Mouse (Mus musculus): ENCODE measurements around the gene Rab44. TPM values are rescaled to one million over a fixed set of nuclear protein-coding genes. Genes with fewer than 3 reads are reported as not detected.

Rab44 gene
- polyA plus RNA-seq, 1 experiment from 2014 or later, result 6.3 TPM

GRCm38 (mm10) chr17:29165452-29165851 lies 51.5 kb downstream of the Rab44 start:
- Histone ChIP-seq H3K4me2 (ENCODE audit: low read depth, low read length) (no peak overlapping the region), H3K4me3 (ENCODE audit: low read depth, low read length) (no peak overlapping the region), H3K9ac (replicated peaks) (no peak overlapping the region), H3K27ac (ENCODE audit: low read depth) (peak overlapping the region; percentile 48; the same call in 1 of the 2 replicates), H3K9me3 (ENCODE audit: low read length) (0 out of 2 replicates have a peak, but pooled peaks cover 3% of the 10 kb centered on the region), H3K36me3 (replicated peaks; ENCODE audit: insufficient read depth, low read length) (no peaks in the 10 kb centered on the region), H3K27me3 (ENCODE audit: insufficient read depth, low read length) (no peaks in the 10 kb centered on the region), H3K4me1 (ENCODE audit: insufficient read depth) (peaks cover 28% of the 10 kb centered on the region)
- TF ChIP-seq EP300 (IDR thresholded peaks at IDR 0.05; ENCODE audit: low read depth), result no peak
- TF ChIP-seq CTCF (IDR thresholded peaks at IDR 0.05; ENCODE audit: low read depth), result no peak
- no peak for DNase-seq
- WGBS (ENCODE audit: insufficient replicate concordance), result 36% methylated on average over 6 of the region's 6 CpGs
- ATAC-seq, result peak; percentile 23; the same call in 1 of the 2 replicates

GRCm38 (mm10) chr17:29165967-29166578 lies 52.1 kb downstream of the Rab44 start:
- Histone ChIP-seq H3K27me3 (ENCODE audit: insufficient read depth, low read length) (no peaks in the 10 kb centered on the region), H3K36me3 (replicated peaks; ENCODE audit: insufficient read depth, low read length) (no peaks in the 10 kb centered on the region), H3K9me3 (ENCODE audit: low read length) (0 out of 2 replicates have a peak, but pooled peaks cover 3% of the 10 kb centered on the region), H3K4me3 (ENCODE audit: low read depth, low read length) (no peak overlapping the region), H3K4me1 (ENCODE audit: insufficient read depth) (peaks cover 31% of the 10 kb centered on the region), H3K9ac (replicated peaks) (no peak overlapping the region), H3K27ac (ENCODE audit: low read depth) (0 out of 2 replicates have a peak overlapping the region, but pooled peaks have one; percentile 6), H3K4me2 (ENCODE audit: low read depth, low read length) (no peak overlapping the region)
- ATAC-seq (no peak), DNase-seq (no peak)
- 56% methylated on average over 8 of the region's 8 CpGs for WGBS (ENCODE audit: insufficient replicate concordance)
- no peak for TF ChIP-seq EP300 (IDR thresholded peaks at IDR 0.05; ENCODE audit: low read depth)
- TF ChIP-seq CTCF (IDR thresholded peaks at IDR 0.05; ENCODE audit: low read depth), result no peak

GRCm38 (mm10) chr17:29167371-29167770 lies 53.4 kb downstream of the Rab44 start:
- ATAC-seq, result no peak
- Histone ChIP-seq H3K4me2 (ENCODE audit: low read depth, low read length) (no peak overlapping the region), H3K27ac (ENCODE audit: low read depth) (peak overlapping the region; percentile 49; the same call in 1 of the 2 replicates), H3K9me3 (ENCODE audit: low read length) (no peaks in the 10 kb centered on the region), H3K9ac (replicated peaks) (no peak overlapping the region), H3K4me3 (ENCODE audit: low read depth, low read length) (no peak overlapping the region), H3K4me1 (ENCODE audit: insufficient read depth) (peaks cover 35% of the 10 kb centered on the region), H3K36me3 (replicated peaks; ENCODE audit: insufficient read depth, low read length) (no peaks in the 10 kb centered on the region), H3K27me3 (ENCODE audit: insufficient read depth, low read length) (no peaks in the 10 kb centered on the region)
- WGBS (ENCODE audit: insufficient replicate concordance), result 42% methylated on average over 6 of the region's 6 CpGs
- no peak for TF ChIP-seq EP300 (IDR thresholded peaks at IDR 0.05; ENCODE audit: low read depth)
- TF ChIP-seq CTCF (IDR thresholded peaks at IDR 0.05; ENCODE audit: low read depth), result no peak
- peak; percentile 45 for DNase-seq

GRCm38 (mm10) chr17:29168438-29168837 lies 54.5 kb downstream of the Rab44 start:
- no peak overlapping the region for H3K4me3 ChIP-seq (ENCODE audit: low read depth, low read length)
- no peaks in the 10 kb centered on the region for H3K36me3 ChIP-seq (replicated peaks; ENCODE audit: insufficient read depth, low read length)
- H3K4me2 ChIP-seq (ENCODE audit: low read depth, low read length), result no peak overlapping the region
- H3K9ac ChIP-seq (replicated peaks), result no peak overlapping the region
- DNase-seq (no peak), ATAC-seq (no peak)
- 69% methylated on average over 4 of the region's 4 CpGs for WGBS (ENCODE audit: insufficient replicate concordance)
- no peaks in the 10 kb centered on the region for H3K9me3 ChIP-seq (ENCODE audit: low read length)
- no peak for TF ChIP-seq EP300 (IDR thresholded peaks at IDR 0.05; ENCODE audit: low read depth)
- TF ChIP-seq CTCF (IDR thresholded peaks at IDR 0.05; ENCODE audit: low read depth), result no peak
- H3K27ac ChIP-seq (ENCODE audit: low read depth), result no peak overlapping the region
- H3K4me1 ChIP-seq (ENCODE audit: insufficient read depth), result peaks cover 35% of the 10 kb centered on the region
- H3K27me3 ChIP-seq (ENCODE audit: insufficient read depth, low read length), result no peaks in the 10 kb centered on the region

GRCm38 (mm10) chr17:29168996-29169601 lies 55.2 kb downstream of the Rab44 start:
- peaks cover 32% of the 10 kb centered on the region for H3K4me1 ChIP-seq (ENCODE audit: insufficient read depth)
- no peak overlapping the region for H3K9ac ChIP-seq (replicated peaks)
- no peak overlapping the region for H3K4me3 ChIP-seq (ENCODE audit: low read depth, low read length)
- TF ChIP-seq CTCF (IDR thresholded peaks at IDR 0.05; ENCODE audit: low read depth) (peak; percentile 62), EP300 (IDR thresholded peaks at IDR 0.05; ENCODE audit: low read depth) (no peak)
- no peaks in the 10 kb centered on the region for H3K27me3 ChIP-seq (ENCODE audit: insufficient read depth, low read length)
- no peak for DNase-seq
- no peaks in the 10 kb centered on the region for H3K9me3 ChIP-seq (ENCODE audit: low read length)
- no peak overlapping the region for H3K27ac ChIP-seq (ENCODE audit: low read depth)
- no peaks in the 10 kb centered on the region for H3K36me3 ChIP-seq (replicated peaks; ENCODE audit: insufficient read depth, low read length)
- 69% methylated on average over 12 of the region's 12 CpGs for WGBS (ENCODE audit: insufficient replicate concordance)
- no peak overlapping the region for H3K4me2 ChIP-seq (ENCODE audit: low read depth, low read length)
- ATAC-seq, result no peak

GRCm38 (mm10) chr17:29170431-29171000 lies 56.6 kb downstream of the Rab44 start:
- peaks cover 18% of the 10 kb centered on the region for H3K4me1 ChIP-seq (ENCODE audit: insufficient read depth)
- no peak overlapping the region for H3K9ac ChIP-seq (replicated peaks)
- H3K9me3 ChIP-seq (ENCODE audit: low read length), result no peaks in the 10 kb centered on the region
- no peaks in the 10 kb centered on the region for H3K27me3 ChIP-seq (ENCODE audit: insufficient read depth, low read length)
- TF ChIP-seq EP300 (IDR thresholded peaks at IDR 0.05; ENCODE audit: low read depth) (no peak), CTCF (IDR thresholded peaks at IDR 0.05; ENCODE audit: low read depth) (no peak)
- H3K4me2 ChIP-seq (ENCODE audit: low read depth, low read length), result no peak overlapping the region
- WGBS (ENCODE audit: insufficient replicate concordance), result 49% methylated on average over 14 of the region's 14 CpGs
- ATAC-seq (0 out of 2 replicates have a peak, but pooled peaks have one; percentile 3), DNase-seq (no peak)
- H3K36me3 ChIP-seq (replicated peaks; ENCODE audit: insufficient read depth, low read length), result no peaks in the 10 kb centered on the region
- no peak overlapping the region for H3K27ac ChIP-seq (ENCODE audit: low read depth)
- no peak overlapping the region for H3K4me3 ChIP-seq (ENCODE audit: low read depth, low read length)
